Mouse (Mus musculus) left cerebral cortex, adult 2 months (tissue): ENCODE measurements at regions not wholly inside any gene's neighbourhood (a gene's known extent, or its start where the extent isn't known, plus 50 kb on each side); places are given as distances from the start of the nearest gene placed in this dataset.

Source experiments
- DNase-seq, 2 experiments: peaks; one replicate each; pipeline ENCODE4 v3.0.0; 2021 to 2022; ENCODE audit warnings: low spot score in 2 of 2, mixed read lengths in 1 of 2; ENCODE audit errors: extremely low spot score in 1 of 2
- H3K27ac ChIP-seq: fragments of 200-600 bp; 2 replicates; pipeline ENCODE4 v1.8.1; 2022
- H3K4me3 ChIP-seq: fragments of 200-600 bp; 2 replicates; pipeline ENCODE4 v1.8.1; 2022
- CTCF ChIP-seq: fragments of 200-600 bp; IDR thresholded peaks from 2 replicates; pipeline ENCODE4 v1.8.1; 2022; ENCODE audit warnings: antibody characterized with exemption, mild to moderate bottlenecking, moderate library complexity
- intact Hi-C: fragments of 180-260 bp; cut with DNase I; formaldehyde crosslinking; loops from one replicate; pipeline ENCODE4 v1.15.1; 2025

- Histone ChIP-seq H3K27ac (no peak overlapping the region), H3K4me3 (no peak overlapping the region)
- intact Hi-C loops: no loop called here
- TF ChIP-seq CTCF: no peak
- no peak for DNase-seq
These were observed 228.4 kb upstream of the Arid1b start for GRCm38 (mm10) chr17:4765723-4766122.

- Histone ChIP-seq H3K4me3 (no peak overlapping the region), H3K27ac (no peak overlapping the region)
- no peak for TF ChIP-seq CTCF
- intact Hi-C loops: no loop called here
- DNase-seq: no peak
These were observed 226.1 kb upstream of the Arid1b start for GRCm38 (mm10) chr17:4767947-4768522.

GRCm38 (mm10) chr17:4769284-4769683, 224.8 kb upstream of the Arid1b start:
- intact Hi-C loops: no loop called here
- DNase-seq: no peak
- H3K4me3 ChIP-seq: no peak overlapping the region
- H3K27ac ChIP-seq: no peak overlapping the region
- no peak for TF ChIP-seq CTCF

GRCm38 (mm10) chr17:4770052-4770451, 224.1 kb upstream of the Arid1b start:
- DNase-seq: no peak
- no peak overlapping the region for H3K4me3 ChIP-seq
- peak; percentile 59 for TF ChIP-seq CTCF
- H3K27ac ChIP-seq: no peak overlapping the region
- intact Hi-C loops: loop anchor here (10.0 kb wide), 1 partner anchor 415 kb away; no protein-coding TSS in a partner anchor

GRCm38 (mm10) chr17:4778161-4778560, 216.0 kb upstream of the Arid1b start:
- intact Hi-C loops: loop anchor here (2.0 to 10.0 kb wide), 3 partner anchors 131 to 407 kb away; partner anchors contain the start of gene Arid1b
- peak; percentile 48 to 70 for DNase-seq
- peak; percentile 91 for TF ChIP-seq CTCF
- Histone ChIP-seq H3K4me3 (no peak overlapping the region), H3K27ac (no peak overlapping the region)

- H3K27ac ChIP-seq: no peak overlapping the region
- no peak overlapping the region for H3K4me3 ChIP-seq
- intact Hi-C loops: loop anchor here (2.0 to 10.0 kb wide), 3 partner anchors 130 to 406 kb away; partner anchors contain the start of gene Arid1b
- DNase-seq: no peak
- TF ChIP-seq CTCF: no peak
These were observed 215.1 kb upstream of the Arid1b start for GRCm38 (mm10) chr17:4779017-4779416.

- Histone ChIP-seq H3K27ac (no peak overlapping the region), H3K4me3 (no peak overlapping the region)
- intact Hi-C loops: no loop called here
- DNase-seq: no peak
- TF ChIP-seq CTCF: no peak
These were observed 212.5 kb upstream of the Arid1b start for GRCm38 (mm10) chr17:4781586-4781985.

- no peak for TF ChIP-seq CTCF
- Histone ChIP-seq H3K27ac (no peak overlapping the region), H3K4me3 (no peak overlapping the region)
- intact Hi-C loops: no loop called here
- no peak for DNase-seq
These were observed 209.8 kb upstream of the Arid1b start for GRCm38 (mm10) chr17:4784296-4784695.

GRCm38 (mm10) chr17:4785281-4785839, 208.8 kb upstream of the Arid1b start:
- no peak for TF ChIP-seq CTCF
- intact Hi-C loops: no loop called here
- DNase-seq: no peak

GRCm38 (mm10) chr17:4786524-4786923, 207.6 kb upstream of the Arid1b start:
- Histone ChIP-seq H3K4me3 (no peak overlapping the region), H3K27ac (no peak overlapping the region)
- intact Hi-C loops: no loop called here
- no peak for DNase-seq
- no peak for TF ChIP-seq CTCF

More at GRCm38 (mm10) chr17:4785281-4785839, 208.8 kb upstream of the Arid1b start:
- no peak overlapping the region for H3K27ac ChIP-seq
- no peak overlapping the region for H3K4me3 ChIP-seq

GRCm38 (mm10) chr17:4791873-4792272, 202.3 kb upstream of the Arid1b start:
- intact Hi-C loops: no loop called here
- H3K27ac ChIP-seq: no peak overlapping the region
- DNase-seq: no peak
- no peak for TF ChIP-seq CTCF
- no peak overlapping the region for H3K4me3 ChIP-seq

GRCm38 (mm10) chr17:4796241-4796640, 197.9 kb upstream of the Arid1b start:
- intact Hi-C loops: no loop called here
- Histone ChIP-seq H3K4me3 (no peak overlapping the region), H3K27ac (no peak overlapping the region)
- no peak for TF ChIP-seq CTCF
- DNase-seq: no peak

GRCm38 (mm10) chr17:4804013-4804412, 190.1 kb upstream of the Arid1b start:
- DNase-seq: no peak
- Histone ChIP-seq H3K27ac (no peak overlapping the region), H3K4me3 (no peak overlapping the region)
- intact Hi-C loops: no loop called here
- no peak for TF ChIP-seq CTCF
